Mouse (Mus musculus): ENCODE measurements around the gene Plekhg5.

The Plekhg5 gene

DNA sequence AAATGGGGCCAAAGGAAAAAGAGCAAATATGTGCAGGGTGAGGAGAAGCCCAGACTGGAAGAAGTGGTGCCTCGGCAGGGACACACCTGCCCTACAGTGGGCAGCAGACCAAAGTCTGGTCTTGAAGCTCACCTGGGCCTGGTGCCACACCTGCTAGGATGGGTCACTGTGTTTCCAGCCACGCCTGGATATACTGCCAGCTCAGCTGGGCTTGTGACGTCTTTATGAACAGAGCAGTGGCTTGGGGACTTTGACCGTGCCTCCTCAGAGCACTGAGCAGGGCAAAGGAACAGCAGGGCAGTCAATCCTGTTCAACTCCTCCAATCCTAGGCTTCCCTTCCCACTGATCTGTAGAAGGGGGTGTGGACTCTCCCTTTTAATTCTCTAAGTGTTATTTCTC is 88.5 kb downstream of the Plekhg5 start:
- no peak for TF ChIP-seq GATA4 (IDR thresholded peaks at IDR 0.05; ENCODE audit: insufficient replicate concordance, low read length)

DNA sequence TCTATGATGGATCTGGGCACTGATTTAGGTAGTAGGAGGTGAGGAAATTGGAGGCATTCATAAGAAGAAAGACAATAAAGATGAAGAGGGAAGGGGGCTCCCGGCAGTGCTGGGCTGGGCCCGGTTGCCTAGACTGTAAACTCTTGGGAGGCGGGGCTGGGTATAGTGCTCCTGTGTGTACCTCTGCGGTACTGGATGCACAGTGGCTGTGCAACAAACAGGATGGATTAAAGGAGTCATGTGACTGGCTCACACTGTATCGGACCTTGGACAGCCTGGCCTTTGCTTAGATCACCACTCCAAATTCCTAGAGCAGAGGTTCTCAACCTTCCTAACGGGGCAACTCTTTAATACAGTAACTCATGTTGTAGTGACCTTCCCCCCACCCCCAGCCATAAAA is 89.3 kb downstream of the Plekhg5 start:
- TF ChIP-seq GATA4 (IDR thresholded peaks at IDR 0.05; ENCODE audit: insufficient replicate concordance, low read length), result no peak

DNA sequence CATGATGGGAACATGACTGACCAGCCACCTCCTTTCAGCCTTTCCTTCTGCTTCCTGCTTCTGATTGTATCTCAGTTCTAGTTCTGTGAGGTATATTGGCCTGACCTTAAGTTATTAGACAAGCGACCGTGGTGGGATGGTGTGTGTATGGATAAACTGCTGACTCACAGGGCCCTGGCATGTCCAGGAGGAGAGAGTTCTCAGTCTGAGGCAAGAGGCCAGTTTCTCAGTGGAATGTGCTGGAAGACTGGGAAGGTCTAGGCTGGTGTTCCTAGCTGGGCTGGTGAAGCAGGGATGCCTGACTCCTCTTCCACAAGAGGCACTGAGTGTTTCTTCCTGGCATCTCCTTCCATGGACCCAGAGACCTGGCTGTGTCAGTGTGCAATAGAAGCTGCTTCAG is 90.5 kb downstream of the Plekhg5 start:
- TF ChIP-seq GATA4 (IDR thresholded peaks at IDR 0.05; ENCODE audit: insufficient replicate concordance, low read length), result no peak
